Mouse (Mus musculus) heart, postnatal 10 days (tissue): ENCODE results near the gene Osbpl3. TPM values are rescaled to one million over a fixed set of nuclear protein-coding genes. Genes with fewer than 3 reads are reported as not detected.

Source experiments
- DNase-seq, 2 experiments: peaks; one replicate each; pipeline ENCODE4 v3.0.0; 2021
- intact Hi-C: fragments of 180-260 bp; cut with DNase I; formaldehyde crosslinking; loops from one replicate; pipeline ENCODE4 v1.15.1; 2025
- total RNA-seq, 2 experiments: library from RNA; stranded (reverse); gene quantifications; 2 replicates each; pipeline ENCODE4 v1.2.3; 2021

Osbpl3 gene
- total RNA-seq, 2 experiments from 2014 or later, result 31.8 to 33.0 TPM

- DNase-seq, result no peak
- intact Hi-C loops, result loop anchor here (5.0 kb wide), 1 partner anchor 96 kb away; no protein-coding TSS in a partner anchor
These were observed 42.6 kb downstream of the Osbpl3 start for GRCm38 (mm10) chr6:50413381-50413780.

GRCm38 (mm10) chr6:50412174-50412573, 43.8 kb downstream of the Osbpl3 start:
- intact Hi-C loops, result loop anchor here (5.0 kb wide), 1 partner anchor 95 kb away; no protein-coding TSS in a partner anchor
- no peak for DNase-seq

- peak; percentile 78 to 80 for DNase-seq
- intact Hi-C loops, result no loop called here
These were observed 51.3 kb downstream of the Osbpl3 start for GRCm38 (mm10) chr6:50404698-50405097.

GRCm38 (mm10) chr6:50403524-50403923, 52.5 kb downstream of the Osbpl3 start:
- DNase-seq, result no peak
- intact Hi-C loops, result no loop called here

DNA sequence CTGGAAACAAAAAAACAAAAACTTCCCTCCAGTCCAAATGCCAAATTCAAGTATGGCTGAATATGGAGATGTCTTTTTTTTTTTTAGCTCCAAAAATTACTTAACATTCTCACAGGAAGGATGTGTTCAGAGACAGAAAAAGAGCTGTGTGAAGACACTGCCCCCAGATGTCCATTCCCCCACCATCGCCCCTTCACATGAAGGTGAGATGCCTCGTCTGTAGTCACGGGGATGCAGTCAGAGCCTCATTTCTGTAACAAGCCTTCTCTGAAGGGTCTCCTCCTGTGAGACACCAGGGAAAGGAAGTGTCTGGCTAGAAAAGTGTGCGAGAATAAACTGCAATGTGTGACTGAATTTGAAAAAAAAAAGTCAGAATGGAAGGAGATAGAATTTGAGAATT, 53.1 kb downstream of the Osbpl3 start:
- DNase-seq, result no peak
- intact Hi-C loops, result no loop called here

DNA sequence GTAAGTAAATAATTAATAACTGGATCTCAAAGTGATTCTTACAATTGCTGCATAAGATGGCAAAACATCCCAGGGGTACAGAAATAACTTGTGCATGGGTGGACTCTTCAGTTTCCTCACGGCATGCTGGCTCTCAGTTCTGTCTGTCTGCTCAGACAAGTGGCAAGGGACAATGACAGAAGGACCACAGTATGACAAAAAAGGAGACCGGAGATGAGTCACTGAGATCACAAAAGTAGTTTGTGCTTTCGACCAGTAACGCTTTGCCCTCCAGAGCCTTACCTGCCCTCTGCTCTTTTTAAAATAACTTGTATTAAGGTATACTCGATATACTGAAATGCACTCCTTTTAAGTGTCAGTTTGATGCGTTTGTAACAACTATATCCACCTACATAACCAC, 55.8 kb downstream of the Osbpl3 start:
- DNase-seq, result no peak
- intact Hi-C loops, result no loop called here

DNA sequence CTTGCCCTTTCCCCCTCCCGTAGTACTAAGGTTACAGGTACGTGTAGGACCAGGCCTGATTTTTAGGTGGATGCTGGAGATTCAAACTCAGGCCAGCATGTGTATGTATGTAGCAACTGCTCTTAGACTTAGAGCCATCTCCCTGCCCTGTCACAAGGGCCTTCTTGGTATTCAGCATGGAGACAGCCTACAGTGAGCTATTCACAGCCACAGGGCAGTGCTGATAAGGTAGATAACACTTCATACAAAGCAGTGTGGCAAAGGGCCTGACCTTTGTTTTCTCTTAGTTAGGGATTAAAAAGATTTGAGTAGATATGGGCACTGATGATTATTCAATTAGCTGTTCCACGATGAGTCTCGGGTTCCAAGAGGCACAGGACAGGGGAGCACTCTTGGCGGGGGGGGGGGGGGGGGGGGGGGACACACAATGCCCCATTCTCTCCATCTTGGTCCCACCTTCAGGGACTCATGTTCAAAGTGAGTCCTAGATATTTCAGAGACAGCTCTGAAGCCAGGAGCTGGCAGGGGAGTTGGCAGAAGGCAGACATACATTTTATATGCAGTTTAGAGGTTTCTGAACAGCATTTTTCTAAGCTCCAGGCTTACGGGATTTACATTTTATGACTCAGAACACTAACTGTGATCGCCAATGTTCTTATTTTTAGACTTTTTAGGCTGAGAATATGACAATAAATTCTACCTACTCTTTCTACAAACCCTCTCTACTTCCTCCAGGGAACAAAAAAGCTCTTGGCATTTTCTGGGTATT, 56.4 kb downstream of the Osbpl3 start:
- intact Hi-C loops, result loop anchor here (10.0 kb wide), 1 partner anchor 85 kb away; no protein-coding TSS in a partner anchor
- no peak for DNase-seq

DNA sequence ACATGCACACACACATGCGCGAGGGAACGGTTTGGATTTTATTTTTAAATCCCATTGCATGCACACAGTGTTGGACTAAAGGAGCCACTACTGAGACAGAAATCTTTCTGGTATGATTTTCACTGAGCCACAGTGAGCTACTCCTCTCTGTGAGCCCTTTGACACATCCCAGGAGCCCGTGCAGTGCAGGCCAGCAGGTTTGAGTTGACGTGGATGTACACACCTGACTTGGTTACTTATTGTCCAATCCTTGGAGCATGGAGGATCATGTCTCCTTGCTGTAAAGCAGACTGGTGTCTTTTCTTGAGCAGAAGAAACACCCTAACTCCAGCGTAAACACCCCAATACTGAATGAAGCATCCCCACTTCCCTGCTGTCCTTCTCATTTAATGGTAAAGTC, 57.7 kb downstream of the Osbpl3 start:
- no peak for DNase-seq
- intact Hi-C loops, result loop anchor here (10.0 kb wide), 1 partner anchor 84 kb away; no protein-coding TSS in a partner anchor

- intact Hi-C loops, result loop anchor here (10.0 kb wide), 1 partner anchor 82 kb away; no protein-coding TSS in a partner anchor
- DNase-seq, result no peak
These were observed 58.9 kb downstream of the Osbpl3 start for GRCm38 (mm10) chr6:50397116-50397515.

GRCm38 (mm10) chr6:50395641-50396312, 60.2 kb downstream of the Osbpl3 start:
- intact Hi-C loops, result loop anchor here (10.0 kb wide), 1 partner anchor 81 kb away; no protein-coding TSS in a partner anchor
- peak in 1 of 2 experiments; percentile 52 for DNase-seq

- DNase-seq, result no peak
- intact Hi-C loops, result loop anchor here (10.0 kb wide), 1 partner anchor 80 kb away; no protein-coding TSS in a partner anchor
These were observed 61.6 kb downstream of the Osbpl3 start for GRCm38 (mm10) chr6:50394432-50394831.

GRCm38 (mm10) chr6:50393960-50394359, 62.0 kb downstream of the Osbpl3 start:
- intact Hi-C loops, result loop anchor here (10.0 kb wide), 1 partner anchor 79 kb away; no protein-coding TSS in a partner anchor
- DNase-seq, result no peak

GRCm38 (mm10) chr6:50391951-50392350, 64.0 kb downstream of the Osbpl3 start:
- no peak for DNase-seq
- intact Hi-C loops, result loop anchor here (10.0 kb wide), 1 partner anchor 77 kb away; no protein-coding TSS in a partner anchor

DNA sequence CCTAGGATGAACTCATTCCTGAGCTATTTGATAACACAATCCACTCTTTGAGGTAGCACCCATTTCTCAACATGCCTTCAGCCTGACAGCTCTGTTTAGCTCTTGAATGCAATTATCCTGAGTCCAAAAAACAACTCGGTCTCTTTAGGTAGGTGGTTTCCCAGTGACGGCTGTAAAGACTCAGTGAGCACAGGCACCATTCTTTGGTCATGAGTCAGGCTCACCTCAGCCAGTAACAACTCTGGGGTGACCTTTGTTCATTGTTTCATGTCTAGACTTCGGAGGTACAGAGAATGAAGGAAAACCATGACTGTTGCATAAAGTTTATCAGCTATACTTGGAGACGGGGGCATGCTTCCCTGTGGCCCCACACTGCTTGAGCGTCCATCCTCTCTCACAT, 65.7 kb downstream of the Osbpl3 start:
- DNase-seq, result peak in 1 of 2 experiments; percentile 24
- intact Hi-C loops, result loop anchor here (10.0 kb wide), 1 partner anchor 76 kb away; no protein-coding TSS in a partner anchor

GRCm38 (mm10) chr6:50387629-50388028, 68.4 kb downstream of the Osbpl3 start:
- intact Hi-C loops, result no loop called here
- no peak for DNase-seq

- no peak for DNase-seq
- intact Hi-C loops, result no loop called here
These were observed 69.5 kb downstream of the Osbpl3 start for GRCm38 (mm10) chr6:50386497-50386896.

DNA sequence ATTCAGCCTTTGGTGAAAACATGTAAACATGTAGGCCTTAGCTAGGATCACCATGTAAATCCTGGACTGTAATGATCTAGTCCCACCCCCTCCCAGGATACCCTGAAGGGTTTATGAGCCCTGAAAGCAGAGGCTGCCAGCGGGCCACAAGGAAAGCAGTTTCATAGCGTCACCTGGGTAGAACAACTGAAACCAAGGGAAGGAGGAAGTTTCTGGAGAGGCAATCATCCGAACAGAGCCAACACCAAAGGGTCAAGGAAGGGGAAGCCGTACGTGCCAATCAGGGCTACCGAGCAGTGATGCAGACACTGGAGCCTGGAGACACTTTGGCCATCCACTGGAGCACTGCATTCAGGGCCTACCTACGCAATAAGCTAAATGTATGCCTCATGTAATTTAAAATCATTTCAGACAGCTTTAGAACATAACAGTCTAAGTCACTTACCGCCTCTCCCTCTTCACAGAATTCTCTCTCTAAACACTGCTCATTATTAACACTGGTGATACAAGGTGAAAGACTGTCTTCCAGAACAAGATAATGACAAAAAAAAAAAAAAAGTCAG, 70.5 kb downstream of the Osbpl3 start:
- no peak for DNase-seq
- intact Hi-C loops, result no loop called here

DNA sequence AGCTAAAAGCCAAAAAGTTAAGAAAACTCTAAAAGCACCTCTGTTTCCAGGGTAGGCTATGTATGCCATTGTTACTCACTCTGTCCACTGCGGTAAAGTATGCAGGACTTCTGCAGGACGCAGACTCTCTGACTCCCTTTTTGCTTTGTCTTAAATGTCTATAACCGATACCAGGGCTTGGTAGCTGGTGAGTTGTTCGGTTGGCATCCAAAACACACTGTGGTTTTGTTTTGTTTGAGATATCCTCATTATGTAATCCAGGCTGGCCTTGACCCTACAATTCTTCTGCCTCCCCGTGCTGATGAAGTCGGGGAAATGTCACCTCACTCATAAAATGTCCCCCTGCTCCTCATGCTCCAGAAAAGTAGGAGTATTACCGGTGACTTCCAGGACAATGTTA, 73.3 kb downstream of the Osbpl3 start:
- intact Hi-C loops, result no loop called here
- DNase-seq, result no peak

- no peak for DNase-seq
- intact Hi-C loops, result no loop called here
These were observed 73.8 kb downstream of the Osbpl3 start for GRCm38 (mm10) chr6:50382196-50382595.

DNA sequence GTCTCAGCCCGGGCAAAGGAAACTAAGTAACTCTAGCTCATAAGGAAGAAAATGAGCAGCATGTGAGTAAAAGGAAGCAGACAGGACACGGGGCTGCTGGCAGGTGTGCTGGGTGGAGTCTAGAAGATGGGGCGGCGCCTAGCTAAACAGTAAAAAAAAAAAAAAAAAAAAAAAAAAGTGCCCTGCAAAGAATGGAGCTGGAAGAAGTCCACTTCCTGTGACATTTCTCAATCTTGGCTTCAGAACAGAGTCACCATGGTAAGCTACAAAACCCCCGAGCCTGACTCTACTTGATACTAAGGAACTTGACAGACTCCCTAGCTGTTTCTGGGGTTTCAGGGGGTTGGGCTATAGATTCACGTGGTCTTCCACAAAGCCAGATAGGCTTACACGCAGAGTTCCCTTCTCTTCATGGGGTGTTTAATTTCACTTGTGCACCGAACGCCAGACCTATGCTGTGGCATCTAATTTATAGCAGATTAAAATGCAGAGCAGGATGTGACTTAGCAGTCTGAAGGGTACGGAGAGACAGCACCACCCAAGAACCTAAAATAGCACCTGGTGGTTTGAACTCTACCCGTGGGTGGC, 74.4 kb downstream of the Osbpl3 start:
- intact Hi-C loops, result no loop called here
- DNase-seq, result peak; percentile 38 to 49

DNA sequence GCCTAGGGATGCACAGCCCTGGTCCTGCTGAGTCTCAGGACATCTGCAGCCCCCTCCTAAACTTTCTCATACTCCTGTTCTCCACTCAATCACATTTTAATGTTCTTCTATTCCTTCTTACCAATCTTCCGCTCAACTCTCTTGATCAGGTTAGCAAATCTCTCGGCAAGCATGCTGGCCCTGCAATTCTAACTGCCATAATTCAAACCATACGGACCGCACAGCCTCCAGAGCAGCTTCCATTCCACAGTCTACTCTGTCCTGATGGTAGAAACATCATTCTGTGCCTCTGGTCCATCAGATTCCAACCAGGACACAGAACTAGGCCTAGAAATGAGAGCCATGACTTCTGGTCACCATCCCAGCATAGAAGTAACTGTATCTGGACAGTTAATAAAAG, 76.3 kb downstream of the Osbpl3 start:
- DNase-seq, result no peak
- intact Hi-C loops, result no loop called here
